Mouse (Mus musculus) kidney, embryonic 16.5 days (tissue): ENCODE results near the gene Phlpp1. TPM values are rescaled to one million over a fixed set of nuclear protein-coding genes. Genes with fewer than 3 reads are reported as not detected.

Source experiments
- ATAC-seq: fragments of 200-750 bp; cut with Nextera tagmentation; 2 replicates; pipeline ENCODE4 v1.8.0; 2017; ENCODE audit warnings: moderate TSS enrichment; ENCODE audit not compliant: low FRiP score, low TSS enrichment
- H3K27ac ChIP-seq: fragments of 300-500 bp; sonication (generic); 2 replicates; pipeline ENCODE4 v1.5.1; 2014; ENCODE audit warnings: low read length
- H3K27me3 ChIP-seq: fragments of 300-500 bp; sonication (generic); 2 replicates; pipeline ENCODE4 v1.6.1; 2014; ENCODE audit warnings: low read length, control low read depth, mixed read lengths; ENCODE audit not compliant: insufficient read depth
- H3K36me3 ChIP-seq: fragments of 300-500 bp; sonication (generic); 2 replicates; pipeline ENCODE4 v1.6.1; 2014; ENCODE audit warnings: low read length, control low read depth, mixed read lengths; ENCODE audit not compliant: insufficient read depth
- H3K4me1 ChIP-seq: fragments of 300-500 bp; sonication (generic); 2 replicates; pipeline ENCODE4 v1.6.1; 2014; ENCODE audit warnings: low read length, control low read depth, mixed read lengths; ENCODE audit not compliant: insufficient read depth
- H3K4me2 ChIP-seq: fragments of 300-500 bp; sonication (generic); replicated peaks from 2 replicates; pipeline ENCODE4 v1.6.1; 2014; ENCODE audit warnings: low read depth, low read length
- H3K4me3 ChIP-seq: fragments of 300-500 bp; sonication (generic); 2 replicates; pipeline ENCODE4 v1.5.1; 2014; ENCODE audit warnings: mild to moderate bottlenecking, low read length
- H3K9ac ChIP-seq: fragments of 300-500 bp; sonication (generic); replicated peaks from 2 replicates; pipeline ENCODE4 v1.6.1; 2014; ENCODE audit warnings: low read length
- H3K9me3 ChIP-seq: fragments of 300-500 bp; sonication (generic); 2 replicates; pipeline ENCODE4 v1.6.1; 2016; ENCODE audit warnings: low read length, control low read depth
- WGBS: fragments of 180-500 bp; shearing (Covaris S2); extraction: QIAGEN DNeasy Blood & Tissue Kit; methylation state at CpG from one replicate; pipeline ENCODE4 v1.1.7; 2014; 5-methylcytosine and 5-hydroxymethylcytosine counted together
- polyA plus RNA-seq: library from polyadenylated mRNA; unstranded; fragments of >200 nt; fragmentation: Nextera tagmentation; extraction: Ambion mirVana; gene quantifications from 2 replicates; pipeline ENCODE4 v1.2.1, GENCODE M21; 2015

Phlpp1 gene
- polyA plus RNA-seq, 1 experiment from 2014 or later, result 3.0 TPM

- Histone ChIP-seq H3K36me3 (no peaks in the 10 kb centered on the region), H3K4me2 (no peak overlapping the region), H3K4me3 (no peak overlapping the region), H3K4me1 (peaks cover 20% of the 10 kb centered on the region), H3K9me3 (no peaks in the 10 kb centered on the region), H3K27me3 (no peaks in the 10 kb centered on the region), H3K9ac (no peak overlapping the region), H3K27ac (no peak overlapping the region)
- no peak for ATAC-seq
- WGBS, result 90% methylated on average over 5 of the region's 5 CpGs
Observed at GRCm38 (mm10) chr1:106189311-106189710, 17.8 kb downstream of the Phlpp1 start.

GRCm38 (mm10) chr1:106190695-106191094 lies 19.1 kb downstream of the Phlpp1 start:
- H3K9me3 ChIP-seq, result no peaks in the 10 kb centered on the region
- no peak overlapping the region for H3K4me2 ChIP-seq
- H3K4me3 ChIP-seq, result no peak overlapping the region
- H3K27me3 ChIP-seq, result no peaks in the 10 kb centered on the region
- no peak overlapping the region for H3K27ac ChIP-seq
- H3K4me1 ChIP-seq, result peaks cover 23% of the 10 kb centered on the region
- no peak overlapping the region for H3K9ac ChIP-seq
- 58% methylated on average over 3 of the region's 3 CpGs for WGBS
- ATAC-seq, result no peak
- no peaks in the 10 kb centered on the region for H3K36me3 ChIP-seq

GRCm38 (mm10) chr1:106191885-106192284 lies 20.3 kb downstream of the Phlpp1 start:
- no peak for ATAC-seq
- Histone ChIP-seq H3K9ac (no peak overlapping the region), H3K36me3 (no peaks in the 10 kb centered on the region), H3K9me3 (no peaks in the 10 kb centered on the region), H3K27me3 (no peaks in the 10 kb centered on the region), H3K4me1 (peaks cover 23% of the 10 kb centered on the region), H3K4me2 (no peak overlapping the region), H3K4me3 (no peak overlapping the region), H3K27ac (no peak overlapping the region)
- WGBS, result 73% methylated on average over 8 of the region's 8 CpGs

- Histone ChIP-seq H3K27me3 (no peaks in the 10 kb centered on the region), H3K9me3 (no peaks in the 10 kb centered on the region), H3K4me2 (no peak overlapping the region), H3K36me3 (no peaks in the 10 kb centered on the region), H3K4me1 (peaks cover 23% of the 10 kb centered on the region), H3K4me3 (no peak overlapping the region), H3K9ac (no peak overlapping the region), H3K27ac (no peak overlapping the region)
- ATAC-seq, result no peak
- 36% methylated on average over 8 of the region's 8 CpGs for WGBS
Observed at GRCm38 (mm10) chr1:106192864-106193470, 21.4 kb downstream of the Phlpp1 start.

- Histone ChIP-seq H3K4me2 (no peak overlapping the region), H3K9me3 (no peaks in the 10 kb centered on the region), H3K27me3 (no peaks in the 10 kb centered on the region), H3K36me3 (no peaks in the 10 kb centered on the region), H3K27ac (no peak overlapping the region), H3K4me1 (peaks cover 25% of the 10 kb centered on the region), H3K9ac (no peak overlapping the region), H3K4me3 (no peak overlapping the region)
- 49% methylated on average over 3 of the region's 3 CpGs for WGBS
- ATAC-seq, result no peak
Observed at GRCm38 (mm10) chr1:106193487-106193886, 21.9 kb downstream of the Phlpp1 start.

GRCm38 (mm10) chr1:106194263-106194662 lies 22.7 kb downstream of the Phlpp1 start:
- Histone ChIP-seq H3K4me3 (no peak overlapping the region), H3K9me3 (no peaks in the 10 kb centered on the region), H3K27ac (no peak overlapping the region), H3K9ac (no peak overlapping the region), H3K4me1 (peaks cover 30% of the 10 kb centered on the region), H3K36me3 (no peaks in the 10 kb centered on the region), H3K27me3 (no peaks in the 10 kb centered on the region), H3K4me2 (no peak overlapping the region)
- ATAC-seq, result no peak
- 26% methylated on average over 3 of the region's 3 CpGs for WGBS

- Histone ChIP-seq H3K4me2 (no peak overlapping the region), H3K9me3 (no peaks in the 10 kb centered on the region), H3K4me3 (no peak overlapping the region), H3K36me3 (no peaks in the 10 kb centered on the region), H3K27ac (no peak overlapping the region), H3K4me1 (peaks cover 26% of the 10 kb centered on the region), H3K9ac (no peak overlapping the region), H3K27me3 (no peaks in the 10 kb centered on the region)
- no peak for ATAC-seq
- WGBS, result 72% methylated on average over 5 of the region's 5 CpGs
Observed at GRCm38 (mm10) chr1:106197991-106198390, 26.4 kb downstream of the Phlpp1 start.

- no peak overlapping the region for H3K4me3 ChIP-seq
- no peaks in the 10 kb centered on the region for H3K9me3 ChIP-seq
- H3K9ac ChIP-seq, result no peak overlapping the region
- no peaks in the 10 kb centered on the region for H3K36me3 ChIP-seq
- H3K27me3 ChIP-seq, result no peaks in the 10 kb centered on the region
- H3K4me1 ChIP-seq, result peaks cover 22% of the 10 kb centered on the region
- H3K4me2 ChIP-seq, result no peak overlapping the region
- no peak overlapping the region for H3K27ac ChIP-seq
- 86% methylated on average over 4 of the region's 4 CpGs for WGBS
- no peak for ATAC-seq
Observed at GRCm38 (mm10) chr1:106199109-106199508, 27.6 kb downstream of the Phlpp1 start.

- no peak overlapping the region for H3K27ac ChIP-seq
- H3K4me3 ChIP-seq, result no peak overlapping the region
- ATAC-seq, result no peak
- H3K4me1 ChIP-seq, result peaks cover 26% of the 10 kb centered on the region
- H3K9me3 ChIP-seq, result no peaks in the 10 kb centered on the region
- no peaks in the 10 kb centered on the region for H3K36me3 ChIP-seq
- H3K9ac ChIP-seq, result no peak overlapping the region
- no peak overlapping the region for H3K4me2 ChIP-seq
- 20% methylated on average over 2 of the region's 2 CpGs for WGBS
- no peaks in the 10 kb centered on the region for H3K27me3 ChIP-seq
Observed at GRCm38 (mm10) chr1:106199686-106200085, 28.1 kb downstream of the Phlpp1 start.

GRCm38 (mm10) chr1:106201025-106201424 lies 29.5 kb downstream of the Phlpp1 start:
- no peaks in the 10 kb centered on the region for H3K36me3 ChIP-seq
- WGBS, result 89% methylated on average over 1 of the region's 1 CpGs
- H3K9ac ChIP-seq, result no peak overlapping the region
- no peak overlapping the region for H3K4me3 ChIP-seq
- no peaks in the 10 kb centered on the region for H3K27me3 ChIP-seq
- no peak for ATAC-seq
- H3K4me2 ChIP-seq, result no peak overlapping the region
- H3K9me3 ChIP-seq, result no peaks in the 10 kb centered on the region
- peaks cover 25% of the 10 kb centered on the region for H3K4me1 ChIP-seq
- no peak overlapping the region for H3K27ac ChIP-seq
